Mouse (Mus musculus) ES-Bruce4 (cell line): ENCODE measurements around the gene Fxn. TPM values are rescaled to one million over a fixed set of nuclear protein-coding genes. Genes with fewer than 3 reads are reported as not detected.
A peak's percentile ranks its signal among the peaks of the same experiment; 100 is the strongest.

Source experiments
- H3K27ac ChIP-seq: 2 replicates; pipeline ENCODE4 v1.5.1; 2012; ENCODE audit warnings: low read length, inconsistent platforms; ENCODE audit not compliant: insufficient read depth
- H3K27me3 ChIP-seq: 2 replicates; pipeline ENCODE4 v1.6.1; 2012; ENCODE audit warnings: mild to moderate bottlenecking, low read length, inconsistent platforms; ENCODE audit not compliant: control insufficient read depth, poor library complexity, insufficient read depth, severe bottlenecking
- H3K36me3 ChIP-seq: 2 replicates; pipeline ENCODE4 v1.6.1; 2012; ENCODE audit warnings: inconsistent platforms, mild to moderate bottlenecking, low read length, moderate library complexity; ENCODE audit not compliant: control insufficient read depth, poor library complexity, insufficient read depth, severe bottlenecking
- H3K4me1 ChIP-seq: one replicate; pipeline ENCODE4 v1.8.1; 2011; ENCODE audit warnings: low read length; ENCODE audit not compliant: control insufficient read depth, insufficient read depth
- H3K4me3 ChIP-seq: 2 replicates; pipeline ENCODE4 v1.5.1; 2011; ENCODE audit warnings: low read depth, mild to moderate bottlenecking, low read length
- H3K9ac ChIP-seq: 2 replicates; pipeline ENCODE4 v1.6.1; 2012; ENCODE audit warnings: low read depth, mild to moderate bottlenecking, inconsistent platforms; ENCODE audit not compliant: poor library complexity, severe bottlenecking
- H3K9me3 ChIP-seq: replicated peaks from 2 replicates; pipeline ENCODE4 v1.6.1; 2012; ENCODE audit warnings: mild to moderate bottlenecking, low read length, inconsistent platforms; ENCODE audit not compliant: control insufficient read depth, poor library complexity, insufficient read depth, severe bottlenecking
- CTCF ChIP-seq: IDR thresholded peaks from one replicate; pipeline ENCODE4 v1.8.1; 2011; ENCODE audit warnings: low read depth, low read length
- EP300 ChIP-seq: IDR thresholded peaks from 2 replicates; pipeline ENCODE4 v1.6.1; 2011; ENCODE audit warnings: low read depth, low read length; ENCODE audit not compliant: insufficient read depth
- POLR2A ChIP-seq: IDR thresholded peaks from one replicate; pipeline ENCODE4 v1.8.1; 2011; ENCODE audit warnings: low read length; ENCODE audit not compliant: insufficient read depth
- polyA plus RNA-seq: library from polyadenylated mRNA; stranded (reverse); fragments of >200 nt; gene quantifications from 2 replicates; pipeline ENCODE4 v1.2.4, GENCODE M21; 2011; ENCODE audit warnings: low read depth; ENCODE audit not compliant: missing spikeins, insufficient read depth, insufficient read length

The Fxn gene
- polyA plus RNA-seq, 1 experiment: 11.2 TPM

DNA sequence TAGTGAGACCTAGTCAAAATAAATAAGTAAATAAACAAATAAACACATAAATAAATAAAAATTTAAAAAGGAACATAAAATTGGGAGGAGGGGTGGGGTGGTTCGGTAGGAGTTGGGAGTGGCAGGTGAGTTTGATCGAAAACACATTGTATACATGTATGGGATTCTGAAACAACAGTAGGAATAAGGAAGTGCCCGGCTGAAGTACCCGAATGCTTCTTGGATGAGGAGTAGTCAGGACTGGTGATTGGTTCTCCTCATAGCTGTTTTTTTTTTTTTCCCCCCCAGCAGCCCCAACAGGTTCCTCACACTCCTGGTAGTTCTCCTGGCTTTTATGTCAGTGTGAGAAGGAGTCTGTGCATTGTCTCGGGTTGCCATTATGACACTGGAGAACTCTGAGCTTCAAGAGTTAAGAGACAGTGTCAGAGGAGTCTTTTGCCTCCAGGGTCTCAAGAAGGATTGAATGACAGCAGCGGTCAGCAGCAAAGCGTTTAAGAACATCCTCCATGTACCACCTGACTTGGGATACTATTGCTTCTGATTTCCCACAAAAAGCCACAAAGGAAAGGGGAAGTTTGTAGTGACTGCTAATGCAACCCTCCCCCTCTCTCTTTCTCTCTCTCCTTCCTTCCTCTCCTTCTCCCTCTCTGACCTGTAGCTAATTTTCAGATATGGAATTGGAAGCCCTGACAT is 1.0 kb upstream of the Fxn start:
- TF ChIP-seq CTCF (no peak), POLR2A (no peak), EP300 (no peak)
- no peaks in the 10 kb centered on the region for H3K36me3 ChIP-seq
- peak overlapping the region; percentile 55 for H3K4me3 ChIP-seq
- peaks cover 2% of the 10 kb centered on the region for H3K4me1 ChIP-seq
- no peaks in the 10 kb centered on the region for H3K27me3 ChIP-seq
- no peak overlapping the region for H3K9ac ChIP-seq
- H3K9me3 ChIP-seq: no peaks in the 10 kb centered on the region; the same call in 1 of the 2 replicates
- H3K27ac ChIP-seq: no peak overlapping the region

DNA sequence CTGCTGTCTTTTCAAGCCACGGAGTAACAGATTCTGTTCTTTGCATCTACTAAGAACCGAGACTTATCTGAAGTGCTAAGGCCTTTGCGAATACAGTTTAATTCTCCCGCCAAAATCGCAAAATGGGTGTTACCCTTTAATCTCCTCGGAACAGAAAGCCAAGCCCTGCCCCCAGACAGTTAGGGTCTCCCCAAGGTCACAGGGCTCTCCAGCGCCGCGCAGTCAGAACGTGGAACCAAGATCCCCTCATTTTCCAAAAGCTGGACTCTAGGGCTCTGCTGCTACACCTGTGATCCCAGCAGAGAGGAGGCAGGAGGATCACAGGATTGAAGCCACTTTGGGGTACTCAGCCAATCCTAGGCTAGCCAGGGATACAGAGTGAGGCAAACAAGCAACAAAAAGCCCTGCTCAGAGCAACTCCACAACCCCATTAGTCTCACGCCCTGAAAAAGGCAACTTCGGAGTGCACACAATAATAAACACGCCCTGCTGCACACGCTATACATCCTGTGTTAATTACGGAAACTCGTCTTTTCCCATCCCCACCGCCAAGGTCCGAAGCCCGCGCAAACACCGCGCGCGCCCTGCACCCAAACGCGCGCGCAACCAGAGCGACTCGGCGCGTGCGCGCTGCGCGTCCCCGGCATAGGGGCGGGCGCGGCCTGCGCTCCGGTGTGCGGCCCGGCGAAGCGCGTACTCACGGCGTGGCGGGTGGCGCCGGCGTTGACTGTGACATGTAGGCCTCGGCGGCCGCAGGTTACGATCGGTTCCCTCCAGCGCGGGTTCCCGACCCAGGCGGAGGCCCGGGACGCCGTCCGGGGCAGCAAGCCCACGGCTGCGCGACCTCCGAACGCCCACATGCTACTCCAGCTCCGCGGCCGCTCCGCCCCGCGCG is 452 bp downstream of the Fxn start:
- Histone ChIP-seq H3K4me1 (peaks cover 2% of the 10 kb centered on the region), H3K9me3 (no peaks in the 10 kb centered on the region), H3K4me3 (peak overlapping the region; percentile 74), H3K27ac (peak overlapping the region; percentile 70), H3K27me3 (no peaks in the 10 kb centered on the region), H3K9ac (peak overlapping the region; percentile 74), H3K36me3 (no peaks in the 10 kb centered on the region)
- no peak for TF ChIP-seq POLR2A
- TF ChIP-seq CTCF: no peak
- no peak for TF ChIP-seq EP300

DNA sequence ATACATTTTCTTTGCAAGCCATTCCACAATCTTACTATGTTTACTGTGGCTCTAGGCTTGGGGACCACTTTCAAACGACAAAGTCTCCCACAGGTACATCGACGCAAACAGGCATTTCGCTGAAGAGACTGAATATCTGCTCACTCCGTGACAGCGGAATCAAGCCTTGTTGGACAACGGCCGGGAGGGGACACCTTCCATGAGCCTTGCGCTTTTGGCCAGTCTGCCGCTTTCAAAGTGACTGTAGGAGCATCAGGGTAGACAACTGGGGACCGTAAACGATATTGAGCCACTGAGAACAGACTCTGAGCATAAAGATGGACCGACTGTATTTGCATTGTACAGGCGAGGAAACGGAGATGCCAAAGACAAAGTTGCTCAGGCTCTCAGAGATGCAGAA is 1.5 kb downstream of the Fxn start:
- H3K27ac ChIP-seq: no peak overlapping the region
- TF ChIP-seq CTCF (no peak), EP300 (no peak), POLR2A (no peak)
- H3K4me3 ChIP-seq: no peak overlapping the region
- H3K36me3 ChIP-seq: no peaks in the 10 kb centered on the region
- no peaks in the 10 kb centered on the region for H3K27me3 ChIP-seq
- peak overlapping the region; percentile 74; the same call in 1 of the 2 replicates for H3K9ac ChIP-seq
- H3K4me1 ChIP-seq: peaks cover 2% of the 10 kb centered on the region
- H3K9me3 ChIP-seq: no peaks in the 10 kb centered on the region

DNA sequence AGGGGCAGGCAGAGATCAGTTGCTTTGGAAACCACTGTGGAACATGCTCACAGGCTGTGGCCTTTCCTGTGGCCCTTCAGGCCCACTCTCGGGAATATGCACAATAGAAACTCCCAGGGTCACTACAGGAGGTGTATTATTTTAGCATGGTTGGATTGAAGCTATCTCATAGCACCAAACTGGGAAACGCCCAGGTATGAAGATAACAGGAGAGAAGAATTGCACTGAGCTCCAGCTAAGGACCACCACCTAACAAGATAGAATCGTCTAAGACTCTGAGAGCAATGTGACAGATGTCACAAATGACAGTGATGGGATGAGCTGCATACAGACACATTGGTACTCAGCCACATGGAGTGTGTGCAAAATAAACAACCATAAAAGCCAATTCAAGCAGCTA is 6.1 kb downstream of the Fxn start:
- Histone ChIP-seq H3K36me3 (no peaks in the 10 kb centered on the region), H3K27ac (no peak overlapping the region), H3K27me3 (no peaks in the 10 kb centered on the region), H3K9me3 (no peaks in the 10 kb centered on the region), H3K4me3 (no peak overlapping the region), H3K4me1 (peaks cover 4% of the 10 kb centered on the region), H3K9ac (no peak overlapping the region)
- no peak for TF ChIP-seq POLR2A

DNA sequence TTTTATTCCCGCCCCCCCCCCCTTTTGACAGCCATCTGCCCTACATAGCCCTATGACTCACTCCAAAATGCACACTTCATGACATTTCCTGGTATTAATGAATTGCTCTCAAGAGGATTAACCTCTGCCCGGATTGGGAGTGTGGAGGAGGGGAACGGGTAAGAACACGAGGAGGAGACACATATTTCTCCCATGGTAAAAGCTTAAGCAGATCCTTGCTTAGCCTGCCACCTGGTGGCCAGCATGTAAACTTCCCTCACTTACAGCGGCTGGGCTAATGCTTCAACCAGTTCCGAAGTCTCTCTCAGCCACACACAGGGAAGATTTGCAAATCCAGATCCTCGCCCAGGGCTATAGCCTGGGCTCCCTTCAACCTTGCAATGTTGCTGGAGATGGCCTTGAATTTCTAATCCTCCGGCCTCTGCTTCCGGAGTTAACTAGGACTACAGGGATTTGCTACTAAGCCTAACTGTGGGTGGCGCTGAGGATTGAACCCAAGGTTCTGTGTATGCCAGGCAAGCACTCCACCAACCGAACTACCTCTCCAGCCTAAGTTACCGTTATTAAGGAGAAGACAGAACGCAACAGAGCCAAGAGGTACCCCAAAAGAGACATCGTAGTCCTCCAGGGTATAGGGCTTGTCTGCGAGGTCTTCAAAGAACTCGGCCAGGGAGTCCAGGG is 8.5 kb downstream of the Fxn start:
- no peaks in the 10 kb centered on the region for H3K36me3 ChIP-seq
- H3K27ac ChIP-seq: no peak overlapping the region
- peaks cover 5% of the 10 kb centered on the region for H3K4me1 ChIP-seq
- H3K4me3 ChIP-seq: no peak overlapping the region
- no peaks in the 10 kb centered on the region for H3K27me3 ChIP-seq
- TF ChIP-seq POLR2A: no peak
- TF ChIP-seq EP300: no peak
- peak; percentile 88 for TF ChIP-seq CTCF
- no peak overlapping the region for H3K9ac ChIP-seq
- no peaks in the 10 kb centered on the region for H3K9me3 ChIP-seq
